Comparison of ENCODE assay signal across 8 mouse cellular contexts in genomic region chr9:55325564-55326514, GRCm38 (mm10). TPM values are rescaled to one million over a fixed set of nuclear protein-coding genes. Genes with fewer than 3 reads are reported as not detected.
A peak's percentile ranks its signal among the peaks of the same experiment; 100 is the strongest.
DNase-seq lines count a peak whose midpoint lies in the region; ATAC-seq and TF ChIP-seq lines count a peak whose summit lies in the region.

No protein-coding gene starts in this region.

- peak; percentile 18 for DNase-seq in lung, embryonic 14.5 days
- no peak for DNase-seq in lung, postnatal 25 days (ENCODE audit: low spot score)
- DNase-seq in embryo, embryonic 9.5 days (ENCODE audit: extremely low spot score) = peak; percentile 30
- peak; percentile 54 for DNase-seq in intestine, embryonic 14.5 days (ENCODE audit: low spot score)
- DNase-seq in ovary, adult 18-20 months (ENCODE audit: low spot score) = no peak
- DNase-seq in adipocyte (ENCODE audit: low spot score) = no peak
- no peak for DNase-seq in T-cell, adult 2 months (ENCODE audit: low spot score)

- 17% methylated on average over 18 of the region's 18 CpGs for WGBS in lung, embryonic 14.5 days
- 18% methylated on average over 18 of the region's 18 CpGs for WGBS in intestine, embryonic 14.5 days
- 17% methylated on average over 18 of the region's 18 CpGs for WGBS in neural tube, embryonic 13.5 days

- peaks cover 33% of the 10 kb centered on the region for H3K27me3 ChIP-seq in lung, embryonic 14.5 days (ENCODE audit: insufficient read depth, low read length)
- peaks cover 52% of the 10 kb centered on the region for H3K27me3 ChIP-seq in intestine, embryonic 14.5 days (replicated peaks; ENCODE audit: control insufficient read depth, insufficient read depth, low read length)
- peaks cover 47% of the 10 kb centered on the region for H3K27me3 ChIP-seq in neural tube, embryonic 13.5 days

- H3K4me1 ChIP-seq in lung, embryonic 14.5 days (ENCODE audit: insufficient read depth) = no peaks in the 10 kb centered on the region
- no peaks in the 10 kb centered on the region for H3K4me1 ChIP-seq in intestine, embryonic 14.5 days (replicated peaks; ENCODE audit: control insufficient read depth, insufficient read depth, low read length)
- peaks cover 27% of the 10 kb centered on the region for H3K4me1 ChIP-seq in neural tube, embryonic 13.5 days (replicated peaks)

- H3K9ac ChIP-seq in lung, embryonic 14.5 days = peak overlapping the region; percentile 60
- peak overlapping the region; percentile 58 for H3K9ac ChIP-seq in intestine, embryonic 14.5 days (ENCODE audit: low read length)
- peak overlapping the region; percentile 84 for H3K9ac ChIP-seq in neural tube, embryonic 13.5 days

- no peaks in the 10 kb centered on the region for H3K9me3 ChIP-seq in lung, embryonic 14.5 days (ENCODE audit: low read depth, low read length)
- H3K9me3 ChIP-seq in intestine, embryonic 14.5 days (ENCODE audit: control insufficient read depth, low read length) = no peaks in the 10 kb centered on the region
- no peaks in the 10 kb centered on the region for H3K9me3 ChIP-seq in neural tube, embryonic 13.5 days

- no peak overlapping the region for H3K27ac ChIP-seq in lung, embryonic 14.5 days (ENCODE audit: low read depth)
- H3K27ac ChIP-seq in intestine, embryonic 14.5 days (ENCODE audit: low read depth) = no peak overlapping the region
- peak overlapping the region; percentile 76; the same call in 1 of the 2 replicates for H3K27ac ChIP-seq in neural tube, embryonic 13.5 days (replicated peaks)

- peak overlapping the region; percentile 84 for H3K4me2 ChIP-seq in lung, embryonic 14.5 days
- H3K4me2 ChIP-seq in intestine, embryonic 14.5 days (ENCODE audit: low read length) = peak overlapping the region; percentile 81
- peak overlapping the region; percentile 68 for H3K4me2 ChIP-seq in neural tube, embryonic 13.5 days

- TF ChIP-seq CTCF in lung, embryonic 14.5 days (IDR thresholded peaks at IDR 0.05; ENCODE audit: low read depth) = no peak

- H3K36me3 ChIP-seq in lung, embryonic 14.5 days (ENCODE audit: insufficient read depth) = no peaks in the 10 kb centered on the region
- no peaks in the 10 kb centered on the region for H3K36me3 ChIP-seq in intestine, embryonic 14.5 days (ENCODE audit: control insufficient read depth, insufficient read depth, low read length)
- no peaks in the 10 kb centered on the region for H3K36me3 ChIP-seq in neural tube, embryonic 13.5 days

- ATAC-seq in lung, embryonic 14.5 days (ENCODE audit: insufficient read depth) = no peak
- no peak; the same call in 1 of the 2 replicates for ATAC-seq in intestine, embryonic 14.5 days (replicated peaks; ENCODE audit: low FRiP score, low TSS enrichment, low read depth)
- no peak for ATAC-seq in neural tube, embryonic 13.5 days (ENCODE audit: low read depth)

- peak overlapping the region; percentile 64 for H3K4me3 ChIP-seq in lung, embryonic 14.5 days (ENCODE audit: low read depth, low read length)
- peak overlapping the region; percentile 65 for H3K4me3 ChIP-seq in intestine, embryonic 14.5 days (ENCODE audit: low read depth, low read length)
- peak overlapping the region; percentile 69 for H3K4me3 ChIP-seq in neural tube, embryonic 13.5 days

RNA-seq across cellular contexts. Expression of gene Nrg4, which starts 0.8 kb away (rescaled TPM):
- polyA plus RNA-seq in lung, embryonic 14.5 days (2014; fragmentation: Nextera tagmentation; extraction: Ambion mirVana) = 1.3 and 1.4 TPM in 2 replicates
- polyA plus RNA-seq in intestine, embryonic 14.5 days (2014; fragmentation: Nextera tagmentation; extraction: Ambion mirVana) = 1.3 and 1.5 TPM in 2 replicates
- polyA plus RNA-seq in neural tube, embryonic 13.5 days (2015; fragmentation: Nextera tagmentation; extraction: Ambion mirVana) = 1.1 and 2.1 TPM in 2 replicates

RNA-seq across cellular contexts. Expression of gene Tmem266, which starts 0.9 kb away (rescaled TPM):
- polyA plus RNA-seq in lung, embryonic 14.5 days (2014; fragmentation: Nextera tagmentation; extraction: Ambion mirVana) = 0.20 and 0.29 TPM in 2 replicates
- 0.54 and 0.77 TPM in 2 replicates for polyA plus RNA-seq in intestine, embryonic 14.5 days (2014; fragmentation: Nextera tagmentation; extraction: Ambion mirVana)
- polyA plus RNA-seq in neural tube, embryonic 13.5 days (2015; fragmentation: Nextera tagmentation; extraction: Ambion mirVana) = 2.2 and 4.2 TPM in 2 replicates

Comparison
In these comparisons a context has a peak if more than half of its experiments do, and no peak if none do; other contexts are left out.
1. DNase-seq: peak in lung, embryonic 14.5 days (single experiment), embryo, embryonic 9.5 days (single experiment) and intestine, embryonic 14.5 days (single experiment); none in lung, postnatal 25 days (single experiment), ovary, adult 18-20 months (single experiment), adipocyte (single experiment) and T-cell, adult 2 months (single experiment).
2. Peak in every context shown above with its lines, with median percentiles within 50 percentile points of each other: H3K4me2 ChIP-seq, H3K4me3 ChIP-seq and H3K9ac ChIP-seq.